Mouse (Mus musculus): ENCODE results near the gene Fancc.

DNA sequence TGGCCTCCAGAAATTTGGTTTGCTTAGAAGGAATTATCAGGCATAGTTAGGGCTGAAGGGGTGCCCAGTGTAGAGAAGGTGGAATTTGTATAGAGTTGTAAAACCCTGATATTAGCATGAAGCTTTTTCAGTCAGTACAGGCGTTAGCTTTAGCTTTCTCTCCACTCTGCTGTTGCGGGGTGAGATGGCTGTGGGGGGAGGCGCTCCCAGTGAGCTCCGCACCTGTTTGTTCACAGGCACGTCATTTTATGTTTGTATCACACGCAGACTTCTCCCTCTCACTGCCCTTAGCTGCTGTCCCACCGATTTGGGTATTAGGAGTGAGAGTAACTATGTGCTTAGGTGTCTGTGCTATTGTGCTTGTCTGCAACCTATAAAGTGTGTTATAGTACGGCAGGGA is 215.9 kb downstream of the Fancc start:
- TF ChIP-seq CTCF (IDR thresholded peaks at IDR 0.05; ENCODE audit: low read depth) = no peak
- TF ChIP-seq EP300 (optimal IDR thresholded peaks at IDR 0.05) = no peak

Measured in stomach, postnatal 0 days (tissue).